Mouse (Mus musculus) liver, embryonic 15.5 days (tissue): ENCODE results near the gene Cbfa2t3. TPM values are rescaled to one million over a fixed set of nuclear protein-coding genes. Genes with fewer than 3 reads are reported as not detected.

ENCODE experiments used
- ATAC-seq: fragments of 200-750 bp; cut with Nextera tagmentation; 2 replicates; pipeline ENCODE4 v1.8.0; 2017; ENCODE audit warnings: moderate number of reproducible peaks, mild to moderate bottlenecking, moderate library complexity; ENCODE audit not compliant: insufficient read depth
- H3K27ac ChIP-seq: fragments of 300-500 bp; sonication (generic); replicated peaks from 2 replicates; pipeline ENCODE4 v1.5.1; 2015; ENCODE audit warnings: mild to moderate bottlenecking, inconsistent platforms
- H3K27me3 ChIP-seq: fragments of 300-500 bp; sonication (generic); 2 replicates; pipeline ENCODE4 v1.6.1; 2015; ENCODE audit warnings: mild to moderate bottlenecking, inconsistent platforms
- H3K36me3 ChIP-seq: fragments of 300-500 bp; sonication (generic); replicated peaks from 2 replicates; pipeline ENCODE4 v1.6.1; 2015; ENCODE audit warnings: moderate library complexity, mild to moderate bottlenecking, inconsistent platforms
- H3K4me1 ChIP-seq: fragments of 300-500 bp; sonication (generic); replicated peaks from 2 replicates; pipeline ENCODE4 v1.6.1; 2015; ENCODE audit warnings: inconsistent platforms
- H3K4me2 ChIP-seq: fragments of 300-500 bp; sonication (generic); 2 replicates; pipeline ENCODE4 v1.6.1; 2015; ENCODE audit warnings: moderate library complexity, mild to moderate bottlenecking, inconsistent platforms
- H3K4me3 ChIP-seq: fragments of 300-500 bp; sonication (generic); replicated peaks from 2 replicates; pipeline ENCODE4 v1.5.1; 2015; ENCODE audit warnings: mild to moderate bottlenecking, inconsistent platforms
- H3K9ac ChIP-seq: fragments of 300-500 bp; sonication (generic); 2 replicates; pipeline ENCODE4 v1.6.1; 2015; ENCODE audit warnings: moderate library complexity, mild to moderate bottlenecking, inconsistent platforms
- H3K9me3 ChIP-seq: fragments of 300-500 bp; sonication (generic); replicated peaks from 2 replicates; pipeline ENCODE4 v1.6.1; 2016; ENCODE audit warnings: inconsistent platforms
- WGBS: fragments of 180-500 bp; shearing (Covaris S2); methylation state at CpG from one replicate; pipeline ENCODE4 v1.1.7; 2015; ENCODE audit warnings: mixed read lengths; ENCODE audit not compliant: insufficient replicate concordance; 5-methylcytosine and 5-hydroxymethylcytosine counted together
- microRNA-seq: library from miRNA; unstranded; fragments of <30 nt; microRNA quantifications from one replicate; pipeline ENCODE4, GENCODE M21; 2016
- polyA plus RNA-seq: library from polyadenylated mRNA; unstranded; fragments of >200 nt; fragmentation: Nextera tagmentation; extraction: Ambion mirVana; gene quantifications from 2 replicates; pipeline ENCODE4 v1.2.1, GENCODE M21; 2015

Cbfa2t3 gene
- polyA plus RNA-seq, 1 experiment from 2014 or later: 3.5 TPM

DNA sequence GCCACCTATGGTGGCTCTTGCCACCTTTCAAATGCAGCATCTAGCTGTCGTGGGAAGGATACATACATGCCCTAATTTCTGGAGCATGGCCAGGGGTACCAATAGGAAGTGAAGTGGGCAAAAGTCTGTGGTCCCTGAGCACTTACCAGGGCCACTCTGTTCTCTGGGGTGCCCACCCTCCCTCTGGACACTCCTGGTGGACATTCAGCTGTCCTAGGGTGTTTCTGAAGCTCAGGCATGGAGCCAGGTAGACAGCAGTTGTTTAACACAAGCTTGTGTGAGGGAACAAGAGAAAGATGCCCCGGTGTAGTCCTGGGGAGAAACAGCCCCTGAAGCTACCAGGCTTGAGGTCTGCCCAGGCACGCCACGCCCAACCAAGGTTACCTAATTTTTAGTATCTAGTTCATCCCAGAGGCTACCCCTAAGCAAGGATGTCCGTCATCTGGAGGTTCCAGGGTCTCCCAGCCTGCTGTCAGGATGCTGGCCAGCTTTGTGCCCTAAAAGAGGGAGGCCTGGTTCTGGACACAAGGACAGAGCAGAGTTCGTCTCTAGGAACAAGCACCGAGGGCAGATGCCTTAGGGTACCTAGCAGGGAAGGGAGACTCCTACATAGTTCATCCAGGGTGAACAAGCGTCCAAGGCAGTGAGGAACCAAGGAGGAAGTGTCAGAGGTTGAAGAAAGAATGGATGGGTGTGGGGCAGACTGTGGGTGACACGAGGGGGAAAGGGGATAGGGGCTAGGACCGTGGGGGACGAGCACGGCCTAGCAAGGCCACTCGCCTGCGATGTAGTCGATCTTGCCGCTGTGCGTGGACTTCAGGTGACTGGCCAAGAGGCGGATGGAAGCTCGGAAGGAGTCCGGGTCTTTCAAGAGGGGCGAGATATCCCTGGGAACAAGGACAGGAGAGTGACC lies 122.9 kb downstream of the Cbfa2t3 start:
- Histone ChIP-seq H3K27ac (peak overlapping the region; percentile 80), H3K9ac (peak overlapping the region; percentile 75), H3K4me2 (peak overlapping the region; percentile 98), H3K27me3 (no peaks in the 10 kb centered on the region; the same call in 1 of the 2 replicates), H3K4me1 (peaks cover 64% of the 10 kb centered on the region), H3K9me3 (no peaks in the 10 kb centered on the region), H3K4me3 (peak overlapping the region; percentile 73), H3K36me3 (peaks cover 34% of the 10 kb centered on the region)
- WGBS: 6% methylated on average over 21 of the region's 21 CpGs
- peak; percentile 2 for ATAC-seq

DNA sequence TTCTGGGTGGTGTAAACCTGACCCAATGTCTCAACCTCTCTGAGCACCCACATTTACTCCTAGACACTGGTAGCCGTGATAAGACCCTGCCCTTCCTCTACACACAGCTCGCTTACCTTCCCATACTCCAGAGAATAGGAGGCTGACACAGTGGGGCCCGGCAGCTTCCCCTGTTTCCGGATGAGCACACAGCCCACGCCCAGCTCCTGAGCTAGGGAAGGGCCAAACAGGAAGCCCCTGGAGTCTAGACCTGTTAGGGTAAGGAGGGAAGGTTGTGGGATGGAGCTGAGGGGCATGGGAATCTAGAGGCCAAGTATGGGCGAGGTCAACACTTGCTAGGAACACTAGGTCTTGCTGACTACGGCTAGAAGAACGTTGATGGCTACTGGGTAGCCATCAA lies 123.6 kb downstream of the Cbfa2t3 start:
- WGBS: 12% methylated on average over 8 of the region's 8 CpGs
- H3K4me2 ChIP-seq: peak overlapping the region; percentile 98
- peak overlapping the region; percentile 75 for H3K9ac ChIP-seq
- peaks cover 71% of the 10 kb centered on the region for H3K4me1 ChIP-seq
- H3K9me3 ChIP-seq: no peaks in the 10 kb centered on the region
- peaks cover 41% of the 10 kb centered on the region for H3K36me3 ChIP-seq
- H3K4me3 ChIP-seq: peak overlapping the region; percentile 73
- H3K27ac ChIP-seq: peak overlapping the region; percentile 80
- no peak; the same call in 1 of the 2 replicates for ATAC-seq
- H3K27me3 ChIP-seq: no peaks in the 10 kb centered on the region; the same call in 1 of the 2 replicates

Small RNA genes within 50 kb of the gene (microRNA-seq; reads per million reads assigned to microRNA genes)
- gene Mir6396: not detected

Other genes starting within 250 kb of the Cbfa2t3 start
- gene Snai3, start 238.4 kb downstream of the Cbfa2t3 start, polyA plus RNA-seq: 0.38 and 0.64 TPM in 2 replicates
- 11.5 and 15.1 TPM in 2 replicates for gene Rnf166, start 223.0 kb downstream of the Cbfa2t3 start, polyA plus RNA-seq
- 12.4 and 13.1 TPM in 2 replicates for gene Ctu2, start 223.0 kb downstream of the Cbfa2t3 start, polyA plus RNA-seq
- gene Piezo1, start 147.8 kb downstream of the Cbfa2t3 start, polyA plus RNA-seq: 12.4 and 17.4 TPM in 2 replicates
- gene Cdt1, start 131.1 kb downstream of the Cbfa2t3 start, polyA plus RNA-seq: 45.9 and 46.0 TPM in 2 replicates
- gene Aprt, start 122.2 kb downstream of the Cbfa2t3 start, polyA plus RNA-seq: 187 and 214 TPM in 2 replicates
- 8.2 and 8.8 TPM in 2 replicates for gene Galns, start 87.6 kb downstream of the Cbfa2t3 start, polyA plus RNA-seq
- 24.2 and 33.1 TPM in 2 replicates for gene Trappc2l, start 87.5 kb downstream of the Cbfa2t3 start, polyA plus RNA-seq
- gene Pabpn1l, start 76.4 kb downstream of the Cbfa2t3 start, polyA plus RNA-seq: not detected in 2 replicates
- gene Acsf3, start 76.4 kb upstream of the Cbfa2t3 start, polyA plus RNA-seq: 8.3 and 9.9 TPM in 2 replicates
- 0.67 and 0.85 TPM in 2 replicates for gene Cdh15, start 148.9 kb upstream of the Cbfa2t3 start, polyA plus RNA-seq